Mouse (Mus musculus) neural tube, embryonic 15.5 days (tissue): ENCODE measurements around the gene Cemip2. TPM values are rescaled to one million over a fixed set of nuclear protein-coding genes. Genes with fewer than 3 reads are reported as not detected.
A peak's percentile ranks its signal among the peaks of the same experiment; 100 is the strongest.

Experiments used
- ATAC-seq: fragments of 200-750 bp; cut with Nextera tagmentation; 2 replicates; pipeline ENCODE4 v1.8.0; 2017; ENCODE audit warnings: mild to moderate bottlenecking, moderate TSS enrichment, moderate library complexity; ENCODE audit not compliant: low FRiP score
- H3K27ac ChIP-seq: fragments of 300-500 bp; sonication (generic); replicated peaks from 2 replicates; pipeline ENCODE4 v1.5.1; 2015; ENCODE audit warnings: mild to moderate bottlenecking, inconsistent platforms
- H3K27me3 ChIP-seq: fragments of 300-500 bp; sonication (generic); replicated peaks from 2 replicates; pipeline ENCODE4 v1.6.1; 2015; ENCODE audit warnings: inconsistent platforms
- H3K36me3 ChIP-seq: fragments of 300-500 bp; sonication (generic); 2 replicates; pipeline ENCODE4 v1.6.1; 2015; ENCODE audit warnings: inconsistent platforms
- H3K4me1 ChIP-seq: fragments of 300-500 bp; sonication (generic); 2 replicates; pipeline ENCODE4 v1.6.1; 2015; ENCODE audit warnings: inconsistent platforms
- H3K4me2 ChIP-seq: fragments of 300-500 bp; sonication (generic); 2 replicates; pipeline ENCODE4 v1.6.1; 2015; ENCODE audit warnings: inconsistent platforms, mild to moderate bottlenecking, moderate library complexity
- H3K4me3 ChIP-seq: fragments of 300-500 bp; sonication (generic); replicated peaks from 2 replicates; pipeline ENCODE4 v1.5.1; 2015; ENCODE audit warnings: mild to moderate bottlenecking, inconsistent platforms
- H3K9ac ChIP-seq: fragments of 300-500 bp; sonication (generic); replicated peaks from 2 replicates; pipeline ENCODE4 v1.6.1; 2015; ENCODE audit warnings: mild to moderate bottlenecking, inconsistent platforms
- H3K9me3 ChIP-seq: fragments of 300-500 bp; sonication (generic); replicated peaks from 2 replicates; pipeline ENCODE4 v1.6.1; 2016; ENCODE audit warnings: inconsistent platforms
- WGBS: fragments of 180-500 bp; shearing (Covaris S2); methylation state at CpG from one replicate; pipeline ENCODE4 v1.1.7; 2015; ENCODE audit warnings: mixed read lengths; 5-methylcytosine and 5-hydroxymethylcytosine counted together
- polyA plus RNA-seq: library from polyadenylated mRNA; unstranded; fragments of >200 nt; fragmentation: Nextera tagmentation; extraction: Ambion mirVana; gene quantifications from 2 replicates; pipeline ENCODE4 v1.2.1, GENCODE M21; 2015

Gene Cemip2
- 16.0 and 16.9 TPM in 2 replicates for polyA plus RNA-seq

GRCm38 (mm10) chr19:21778147-21778917 is at the start of gene Cemip2:
Cemip2 (plus strand) TSS chr19:21778342.
- peak; percentile 97 for ATAC-seq
- Histone ChIP-seq H3K4me1 (peaks cover 46% of the 10 kb centered on the region), H3K36me3 (no peaks in the 10 kb centered on the region), H3K4me3 (peak within 1 kb of the TSS; percentile 74), H3K4me2 (peak within 1 kb of the TSS; percentile 86), H3K9ac (peak within 1 kb of the TSS; percentile 81), H3K27me3 (no peaks in the 10 kb centered on the region), H3K27ac (peak within 1 kb of the TSS; percentile 90), H3K9me3 (no peaks in the 10 kb centered on the region)
- under 1% methylated on average over 69 of the region's 75 CpGs for WGBS

GRCm38 (mm10) chr19:21728342-21728741 is 49.8 kb upstream of the Cemip2 start:
- H3K4me2 ChIP-seq: no peak overlapping the region
- H3K9me3 ChIP-seq: no peaks in the 10 kb centered on the region
- no peak for ATAC-seq
- 96% methylated on average over 6 of the region's 6 CpGs for WGBS
- no peaks in the 10 kb centered on the region for H3K4me1 ChIP-seq
- no peaks in the 10 kb centered on the region for H3K36me3 ChIP-seq
- no peak overlapping the region for H3K4me3 ChIP-seq
- no peak overlapping the region for H3K9ac ChIP-seq
- H3K27ac ChIP-seq: no peak overlapping the region
- H3K27me3 ChIP-seq: no peaks in the 10 kb centered on the region

GRCm38 (mm10) chr19:21731887-21732286 is 46.3 kb upstream of the Cemip2 start:
- Histone ChIP-seq H3K4me2 (no peak overlapping the region), H3K9me3 (no peaks in the 10 kb centered on the region), H3K9ac (no peak overlapping the region), H3K27me3 (no peaks in the 10 kb centered on the region), H3K36me3 (no peaks in the 10 kb centered on the region), H3K4me1 (no peaks in the 10 kb centered on the region), H3K27ac (no peak overlapping the region), H3K4me3 (no peak overlapping the region)
- no peak for ATAC-seq
- 93% methylated on average over 5 of the region's 5 CpGs for WGBS

- WGBS: 92% methylated on average over 2 of the region's 2 CpGs
- no peak overlapping the region for H3K27ac ChIP-seq
- H3K4me2 ChIP-seq: no peak overlapping the region
- no peak for ATAC-seq
- no peaks in the 10 kb centered on the region for H3K9me3 ChIP-seq
- H3K9ac ChIP-seq: no peak overlapping the region
- H3K4me1 ChIP-seq: peaks cover 4% of the 10 kb centered on the region; the same call in 1 of the 2 replicates
- no peaks in the 10 kb centered on the region for H3K27me3 ChIP-seq
- no peaks in the 10 kb centered on the region for H3K36me3 ChIP-seq
- no peak overlapping the region for H3K4me3 ChIP-seq
These were observed 45.0 kb upstream of the Cemip2 start for GRCm38 (mm10) chr19:21733176-21733575.

- no peaks in the 10 kb centered on the region for H3K36me3 ChIP-seq
- no peaks in the 10 kb centered on the region for H3K27me3 ChIP-seq
- H3K27ac ChIP-seq: no peak overlapping the region
- no peak for ATAC-seq
- no peak overlapping the region for H3K9ac ChIP-seq
- H3K4me3 ChIP-seq: no peak overlapping the region
- H3K4me1 ChIP-seq: peaks cover 13% of the 10 kb centered on the region; the same call in 1 of the 2 replicates
- no peak overlapping the region for H3K4me2 ChIP-seq
- WGBS: 43% methylated on average over 5 of the region's 5 CpGs
- H3K9me3 ChIP-seq: no peaks in the 10 kb centered on the region
These were observed 44.0 kb upstream of the Cemip2 start for GRCm38 (mm10) chr19:21734112-21734511.

- Histone ChIP-seq H3K4me2 (peak overlapping the region; percentile 25; the same call in 1 of the 2 replicates), H3K4me1 (peaks cover 13% of the 10 kb centered on the region; the same call in 1 of the 2 replicates), H3K27ac (peak overlapping the region; percentile 60), H3K9me3 (no peaks in the 10 kb centered on the region), H3K27me3 (no peaks in the 10 kb centered on the region), H3K36me3 (no peaks in the 10 kb centered on the region), H3K9ac (no peak overlapping the region), H3K4me3 (no peak overlapping the region)
- no peak for ATAC-seq
- WGBS: 61% methylated on average over 18 of the region's 18 CpGs
These were observed 40.7 kb upstream of the Cemip2 start for GRCm38 (mm10) chr19:21737446-21737845.

GRCm38 (mm10) chr19:21737881-21738590 is 40.1 kb upstream of the Cemip2 start:
- Histone ChIP-seq H3K9me3 (no peaks in the 10 kb centered on the region), H3K36me3 (no peaks in the 10 kb centered on the region), H3K4me3 (no peak overlapping the region), H3K4me1 (peaks cover 13% of the 10 kb centered on the region; the same call in 1 of the 2 replicates), H3K4me2 (peak overlapping the region; percentile 25), H3K27ac (peak overlapping the region; percentile 60), H3K27me3 (no peaks in the 10 kb centered on the region), H3K9ac (no peak overlapping the region)
- ATAC-seq: peak; percentile 83
- 30% methylated on average over 17 of the region's 17 CpGs for WGBS

- no peak for ATAC-seq
- Histone ChIP-seq H3K27ac (peak overlapping the region; percentile 60), H3K9ac (no peak overlapping the region), H3K4me2 (peak overlapping the region; percentile 25; the same call in 1 of the 2 replicates), H3K4me3 (no peak overlapping the region), H3K9me3 (no peaks in the 10 kb centered on the region), H3K36me3 (no peaks in the 10 kb centered on the region), H3K27me3 (no peaks in the 10 kb centered on the region), H3K4me1 (peaks cover 13% of the 10 kb centered on the region; the same call in 1 of the 2 replicates)
- WGBS: 84% methylated on average over 18 of the region's 18 CpGs
These were observed 39.4 kb upstream of the Cemip2 start for GRCm38 (mm10) chr19:21738591-21739280.

- H3K27me3 ChIP-seq: no peaks in the 10 kb centered on the region
- H3K4me2 ChIP-seq: peak overlapping the region; percentile 28
- H3K4me3 ChIP-seq: no peak overlapping the region
- H3K9ac ChIP-seq: no peak overlapping the region
- peaks cover 13% of the 10 kb centered on the region; the same call in 1 of the 2 replicates for H3K4me1 ChIP-seq
- no peak for ATAC-seq
- H3K36me3 ChIP-seq: no peaks in the 10 kb centered on the region
- H3K27ac ChIP-seq: no peak overlapping the region
- WGBS: 54% methylated on average over 12 of the region's 12 CpGs
- H3K9me3 ChIP-seq: no peaks in the 10 kb centered on the region
These were observed 36.0 kb upstream of the Cemip2 start for GRCm38 (mm10) chr19:21742138-21742537.

GRCm38 (mm10) chr19:21745586-21745985 is 32.6 kb upstream of the Cemip2 start:
- no peaks in the 10 kb centered on the region for H3K4me1 ChIP-seq

GRCm38 (mm10) chr19:21747356-21747755 is 30.8 kb upstream of the Cemip2 start:
- ATAC-seq: no peak
- Histone ChIP-seq H3K9ac (no peak overlapping the region), H3K27ac (no peak overlapping the region), H3K4me1 (no peaks in the 10 kb centered on the region), H3K4me3 (no peak overlapping the region), H3K27me3 (no peaks in the 10 kb centered on the region), H3K4me2 (no peak overlapping the region), H3K9me3 (no peaks in the 10 kb centered on the region), H3K36me3 (no peaks in the 10 kb centered on the region)
- WGBS: 22% methylated on average over 4 of the region's 4 CpGs

More at GRCm38 (mm10) chr19:21745586-21745985, 32.6 kb upstream of the Cemip2 start:
- no peaks in the 10 kb centered on the region for H3K27me3 ChIP-seq
- no peak overlapping the region for H3K4me2 ChIP-seq
- 78% methylated on average over 2 of the region's 2 CpGs for WGBS
- H3K4me3 ChIP-seq: no peak overlapping the region
- H3K9ac ChIP-seq: no peak overlapping the region
- ATAC-seq: no peak
- H3K27ac ChIP-seq: no peak overlapping the region
- H3K36me3 ChIP-seq: no peaks in the 10 kb centered on the region
- no peaks in the 10 kb centered on the region for H3K9me3 ChIP-seq
